Mouse (Mus musculus): ENCODE measurements at regions not wholly inside any gene's neighbourhood (a gene's known extent, or its start where the extent isn't known, plus 50 kb on each side); places are given as distances from the start of the nearest gene placed in this dataset.

DNA sequence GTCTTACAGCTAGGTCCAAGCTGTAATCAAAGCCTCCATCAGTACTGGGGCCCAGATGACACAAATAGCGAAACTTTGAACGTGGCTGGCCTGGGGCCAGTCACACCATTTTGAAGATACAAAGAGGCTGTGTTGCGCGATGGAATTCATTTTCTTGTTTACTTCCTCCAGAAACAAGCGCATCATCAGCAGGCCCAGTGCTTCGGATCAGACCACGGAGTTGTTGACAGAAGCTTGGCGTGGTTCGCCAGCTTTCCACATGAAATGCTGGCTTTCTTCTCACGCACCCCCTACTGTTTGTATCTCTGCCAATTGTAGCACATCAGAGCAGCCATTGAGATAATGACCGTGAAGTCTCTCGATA, 184.2 kb upstream of the Tle1 start:
- peak; percentile 38 for TF ChIP-seq CTCF (IDR thresholded peaks at IDR 0.05)
- TF ChIP-seq EP300 (IDR thresholded peaks at IDR 0.05) = peak; percentile 86

All from lung, postnatal 0 days (tissue).